Mouse (Mus musculus) liver, embryonic 14.5 days (tissue): Measurements from ENCODE around the gene Rxfp2. TPM values are rescaled to one million over a fixed set of nuclear protein-coding genes. Genes with fewer than 3 reads are reported as not detected.

Experiments
- ATAC-seq: fragments of 200-750 bp; cut with Nextera tagmentation; 2 replicates; pipeline ENCODE4 v1.8.0; 2017; ENCODE audit warnings: moderate number of reproducible peaks, mild to moderate bottlenecking, moderate library complexity; ENCODE audit not compliant: insufficient read depth
- DNase-seq, 3 experiments: peaks; one replicate each; pipeline ENCODE4 v3.0.0-alpha.2; 2012 to 2013; ENCODE audit warnings: low read depth in 3 of 3, low spot score in 3 of 3
- H3K27ac ChIP-seq: fragments of 300-500 bp; sonication (generic); 2 replicates; pipeline ENCODE4 v1.5.1; 2014; ENCODE audit warnings: moderate library complexity, mild to moderate bottlenecking, control low read depth, inconsistent platforms
- H3K27me3 ChIP-seq: fragments of 300-500 bp; sonication (generic); 2 replicates; pipeline ENCODE4 v1.6.1; 2014; ENCODE audit warnings: mild to moderate bottlenecking, low read length, moderate library complexity; ENCODE audit not compliant: control insufficient read depth, insufficient read depth
- H3K36me3 ChIP-seq: fragments of 300-500 bp; sonication (generic); replicated peaks from 2 replicates; pipeline ENCODE4 v1.6.1; 2014; ENCODE audit warnings: low read depth; ENCODE audit not compliant: control insufficient read depth, insufficient read depth
- H3K4me1 ChIP-seq, 2 experiments: fragments of 200-500 bp in 1 of 2; fragments of 300-500 bp in 1 of 2; sonication (generic) in 1 of 2; replicated peaks; 2 replicates each; pipeline ENCODE4 v1.6.1; 2012 to 2014; ENCODE audit warnings: antibody characterized with exemption in 1 of 2, inconsistent platforms in 1 of 2, low read length in 1 of 2; ENCODE audit not compliant: control insufficient read depth in 2 of 2, insufficient read depth in 2 of 2
- H3K4me2 ChIP-seq: fragments of 300-500 bp; sonication (generic); 2 replicates; pipeline ENCODE4 v1.6.1; 2014; ENCODE audit warnings: low read depth, mild to moderate bottlenecking, control low read depth, moderate library complexity
- H3K4me3 ChIP-seq, 2 experiments: fragments of 200-500 bp in 1 of 2; fragments of 300-500 bp in 1 of 2; sonication (generic) in 1 of 2; 2 replicates each; pipeline ENCODE4 v1.5.1; 2012 to 2014; ENCODE audit warnings: low read depth in 2 of 2, low read length in 2 of 2, mild to moderate bottlenecking in 2 of 2, control low read depth in 1 of 2, inconsistent platforms in 1 of 2, moderate library complexity in 1 of 2; ENCODE audit not compliant: insufficient read depth in 1 of 2
- H3K9ac ChIP-seq: fragments of 300-500 bp; sonication (generic); replicated peaks from 2 replicates; pipeline ENCODE4 v1.6.1; 2014; ENCODE audit warnings: mild to moderate bottlenecking, control low read depth, moderate library complexity
- H3K9me3 ChIP-seq: fragments of 300-500 bp; sonication (generic); 2 replicates; pipeline ENCODE4 v1.6.1; 2016; ENCODE audit warnings: low read length, mixed read lengths; ENCODE audit not compliant: control insufficient read depth
- CTCF ChIP-seq: IDR thresholded peaks from 2 replicates; pipeline ENCODE4 v1.5.1; 2016; ENCODE audit warnings: antibody characterized with exemption, low read depth, control low read depth
- EP300 ChIP-seq: IDR thresholded peaks from 2 replicates; pipeline ENCODE4 v1.6.1; 2016; ENCODE audit warnings: antibody characterized with exemption, low read depth
- WGBS: fragments of 180-500 bp; shearing (Covaris S2); extraction: QIAGEN DNeasy Blood & Tissue Kit; methylation state at CpG from one replicate; pipeline ENCODE4 v1.1.7; 2014; ENCODE audit not compliant: insufficient replicate concordance; 5-methylcytosine and 5-hydroxymethylcytosine counted together
- polyA plus RNA-seq, 2 experiments: library from polyadenylated mRNA; depleted of rRNA in 1 of 2; stranded (reverse) in 1 of 2; unstranded in 1 of 2; fragments of >200 nt; fragmentation: Nextera tagmentation in 1 of 2; extraction: Ambion mirVana in 1 of 2; gene quantifications; 2 replicates each; pipeline versions ENCODE4 v1.2.1 to v1.2.3; 2012 to 2014

Rxfp2 gene
- polyA plus RNA-seq, 2 experiments: not detected

- TF ChIP-seq CTCF: no peak
- no peak for TF ChIP-seq EP300
- H3K9me3 ChIP-seq: no peaks in the 10 kb centered on the region
- no peaks in the 10 kb centered on the region for H3K4me1 ChIP-seq
- 18% methylated on average over 10 of the region's 10 CpGs for WGBS
- no peak overlapping the region for H3K4me3 ChIP-seq
- no peaks in the 10 kb centered on the region for H3K27me3 ChIP-seq
- no peak overlapping the region for H3K9ac ChIP-seq
- no peak overlapping the region for H3K27ac ChIP-seq
- DNase-seq: no peak
- H3K36me3 ChIP-seq: no peaks in the 10 kb centered on the region
- no peak for ATAC-seq
- no peak overlapping the region for H3K4me2 ChIP-seq
Observed at GRCm38 (mm10) chr5:150070086-150070485, 51.6 kb downstream of the Rxfp2 start.

GRCm38 (mm10) chr5:150071738-150072137 lies 53.3 kb downstream of the Rxfp2 start:
- H3K4me1 ChIP-seq: no peaks in the 10 kb centered on the region

GRCm38 (mm10) chr5:150079866-150080797 lies 61.7 kb downstream of the Rxfp2 start:
- WGBS: 39% methylated on average over 12 of the region's 12 CpGs
- 0 out of 4 replicates have a peak, but pooled peaks cover 0 to 2% of the 10 kb centered on the region in 2 experiments for H3K4me1 ChIP-seq
- H3K4me2 ChIP-seq: no peak overlapping the region
- no peak overlapping the region for H3K9ac ChIP-seq
- ATAC-seq (0 out of 2 replicates have a peak, but pooled peaks have one; percentile 26), DNase-seq (no peak)
- TF ChIP-seq EP300 (no peak), CTCF (no peak)
- H3K36me3 ChIP-seq: no peaks in the 10 kb centered on the region
- no peaks in the 10 kb centered on the region for H3K27me3 ChIP-seq
- no peaks in the 10 kb centered on the region for H3K9me3 ChIP-seq
- H3K27ac ChIP-seq: no peak overlapping the region
- H3K4me3 ChIP-seq: no peak overlapping the region

More at GRCm38 (mm10) chr5:150071738-150072137, 53.3 kb downstream of the Rxfp2 start:
- Histone ChIP-seq H3K9ac (no peak overlapping the region), H3K9me3 (no peaks in the 10 kb centered on the region), H3K36me3 (no peaks in the 10 kb centered on the region), H3K4me2 (no peak overlapping the region), H3K27me3 (no peaks in the 10 kb centered on the region), H3K27ac (no peak overlapping the region), H3K4me3 (no peak overlapping the region)
- DNase-seq (no peak), ATAC-seq (no peak)
- TF ChIP-seq EP300 (no peak), CTCF (no peak)

GRCm38 (mm10) chr5:150082696-150083095 lies 64.2 kb downstream of the Rxfp2 start:
- Histone ChIP-seq H3K9ac (no peak overlapping the region), H3K4me3 (no peak overlapping the region), H3K4me2 (no peak overlapping the region), H3K4me1 (0 out of 4 replicates have a peak, but pooled peaks cover 0 to 2% of the 10 kb centered on the region in 2 experiments), H3K27ac (no peak overlapping the region), H3K9me3 (no peaks in the 10 kb centered on the region), H3K27me3 (no peaks in the 10 kb centered on the region), H3K36me3 (no peaks in the 10 kb centered on the region)
- DNase-seq: no peak
- ATAC-seq: no peak
- 72% methylated on average over 14 of the region's 14 CpGs for WGBS
- TF ChIP-seq CTCF (no peak), EP300 (no peak)

- ATAC-seq: no peak
- no peak for DNase-seq
- no peaks in the 10 kb centered on the region for H3K27me3 ChIP-seq
Observed at GRCm38 (mm10) chr5:150083190-150083589, 64.7 kb downstream of the Rxfp2 start.

More at GRCm38 (mm10) chr5:150083190-150083589, 64.7 kb downstream of the Rxfp2 start:
- no peak overlapping the region for H3K27ac ChIP-seq
- H3K4me1 ChIP-seq: 0 out of 4 replicates have a peak, but pooled peaks cover 0 to 2% of the 10 kb centered on the region in 2 experiments
- TF ChIP-seq EP300: no peak
- TF ChIP-seq CTCF: no peak
- 44% methylated on average over 5 of the region's 5 CpGs for WGBS
- H3K36me3 ChIP-seq: no peaks in the 10 kb centered on the region
- H3K9ac ChIP-seq: no peak overlapping the region
- no peak overlapping the region for H3K4me3 ChIP-seq
- H3K4me2 ChIP-seq: no peak overlapping the region
- no peaks in the 10 kb centered on the region for H3K9me3 ChIP-seq
